Mouse (Mus musculus) CH12.LX (cell line): ENCODE results near the gene Zfp687. TPM values are rescaled to one million over a fixed set of nuclear protein-coding genes. Genes with fewer than 3 reads are reported as not detected.
"Not testable (repeated sequence)": the region's sequence is repeated elsewhere in the genome, so short reads cannot be mapped to it uniquely, and the experiment has no call there.

ENCODE experiments used
- DNase-seq: peaks from one replicate; pipeline ENCODE4 v3.0.0-alpha.2; 2013; ENCODE audit errors: extremely low read depth
- H3K27ac ChIP-seq: 2 replicates; pipeline ENCODE4 v1.5.1; 2012; ENCODE audit warnings: low read depth, mild to moderate bottlenecking, control low read depth, moderate library complexity; ENCODE audit not compliant: insufficient read depth
- H3K27me3 ChIP-seq: replicated peaks from 2 replicates; pipeline ENCODE3; 2012; ENCODE audit warnings: inconsistent platforms
- H3K36me3 ChIP-seq, 2 experiments: replicated peaks in 1 of 2; 2 replicates each; pipeline versions ENCODE3 to v1.6.1; 2012; ENCODE audit warnings: inconsistent platforms in 1 of 2, low read length in 1 of 2, mild to moderate bottlenecking in 1 of 2, mixed read lengths in 1 of 2, moderate library complexity in 1 of 2; ENCODE audit not compliant: control insufficient read depth in 1 of 2, insufficient read depth in 1 of 2
- H3K4me1 ChIP-seq, 2 experiments: 2 replicates each; pipeline ENCODE4 v1.6.1; 2012; ENCODE audit warnings: inconsistent platforms in 1 of 2, moderate library complexity in 1 of 2; ENCODE audit not compliant: insufficient read depth in 2 of 2, control insufficient read depth in 1 of 2
- H3K4me2 ChIP-seq: 2 replicates; pipeline ENCODE4 v1.6.1; 2012; ENCODE audit warnings: low read depth, mild to moderate bottlenecking, control low read depth; ENCODE audit not compliant: poor library complexity, insufficient read depth, severe bottlenecking
- H3K4me3 ChIP-seq, 3 experiments: fragments of 150-350 bp in 1 of 3; sonication (generic) in 1 of 3; replicated peaks in 1 of 3; 2 replicates each; pipeline versions ENCODE3 to v1.5.1; 2011 to 2012; ENCODE audit warnings: low read depth in 2 of 3, low read length in 2 of 3, mild to moderate bottlenecking in 2 of 3, moderate library complexity in 2 of 3, control low read depth in 1 of 3, improper control_type of control experiment in 1 of 3, inconsistent platforms in 1 of 3, mixed read lengths in 1 of 3; ENCODE audit not compliant: poor library complexity in 1 of 3
- H3K79me2 ChIP-seq: replicated peaks from 2 replicates; pipeline ENCODE4 v1.6.1; 2012; ENCODE audit warnings: mild to moderate bottlenecking, moderate library complexity; ENCODE audit not compliant: control insufficient read depth, poor library complexity, insufficient read depth, severe bottlenecking; ENCODE audit errors: extremely low read depth
- H3K9ac ChIP-seq: 2 replicates; pipeline ENCODE4 v1.6.1; 2012; ENCODE audit warnings: low read depth, mild to moderate bottlenecking, control low read depth, moderate library complexity; ENCODE audit not compliant: insufficient read depth
- H3K9me3 ChIP-seq: replicated peaks from 2 replicates; pipeline ENCODE3; 2012; ENCODE audit warnings: low read length, inconsistent platforms, mixed read lengths
- E2F4 ChIP-seq: IDR thresholded peaks from 2 replicates; pipeline ENCODE4 v1.6.1; 2011; ENCODE audit warnings: low read depth, low read length, improper control_type of control experiment; ENCODE audit not compliant: insufficient replicate concordance
- EP300 ChIP-seq: IDR thresholded peaks from 2 replicates; pipeline ENCODE4 v1.6.1; 2011; ENCODE audit warnings: low read length, improper control_type of control experiment
- GABPA ChIP-seq: IDR thresholded peaks from 2 replicates; pipeline ENCODE4 v1.6.1; 2012; ENCODE audit warnings: low read depth, low read length, improper control_type of control experiment, inconsistent platforms; ENCODE audit not compliant: insufficient replicate concordance
- JUN ChIP-seq: IDR thresholded peaks from 2 replicates; pipeline ENCODE4 v1.6.1; 2011; ENCODE audit warnings: low read depth, mild to moderate bottlenecking, low read length, improper control_type of control experiment, moderate library complexity; ENCODE audit not compliant: insufficient read depth
- JUND ChIP-seq: conservative IDR thresholded peaks from 2 replicates; pipeline ENCODE4 v1.6.1; 2011; ENCODE audit warnings: low read depth, low read length, improper control_type of control experiment
- KAT2A ChIP-seq: IDR thresholded peaks from 2 replicates; pipeline ENCODE4 v1.6.1; 2012; ENCODE audit warnings: low read length, improper control_type of control experiment, inconsistent platforms; ENCODE audit not compliant: insufficient replicate concordance
- MEF2A ChIP-seq: IDR thresholded peaks from 2 replicates; pipeline ENCODE4 v1.6.1; 2014; ENCODE audit warnings: low read depth, mild to moderate bottlenecking, inconsistent platforms, low read length, improper control_type of control experiment, borderline replicate concordance
- MXI1 ChIP-seq: IDR thresholded peaks from 2 replicates; pipeline ENCODE4 v1.6.1; 2011; ENCODE audit warnings: mild to moderate bottlenecking, low read depth, low read length, improper control_type of control experiment
- MYC ChIP-seq: IDR thresholded peaks from 2 replicates; pipeline ENCODE4 v1.6.1; 2011; ENCODE audit warnings: low read depth, mild to moderate bottlenecking, improper control_type of control experiment, low read length
- NELFE ChIP-seq: IDR thresholded peaks from 2 replicates; pipeline ENCODE4 v1.6.1; 2011; ENCODE audit warnings: low read depth, low read length, improper control_type of control experiment
- POLR2AphosphoS2 ChIP-seq: IDR thresholded peaks from 2 replicates; pipeline ENCODE4 v1.6.1; 2011; ENCODE audit warnings: low read depth, low read length, improper control_type of control experiment
- RCOR1 ChIP-seq: conservative IDR thresholded peaks from 2 replicates; pipeline ENCODE4 v1.6.1; 2012; ENCODE audit warnings: low read depth, mild to moderate bottlenecking, inconsistent platforms, low read length, improper control_type of control experiment
- TCF12 ChIP-seq: IDR thresholded peaks from 2 replicates; pipeline ENCODE4 v1.6.1; 2014; ENCODE audit warnings: low read depth, mild to moderate bottlenecking, inconsistent platforms, low read length, improper control_type of control experiment
- USF2 ChIP-seq: conservative IDR thresholded peaks from 2 replicates; pipeline ENCODE4 v1.6.1; 2011; ENCODE audit warnings: low read depth, low read length, improper control_type of control experiment
- ZC3H11A ChIP-seq: IDR thresholded peaks from 2 replicates; pipeline ENCODE4 v1.6.1; 2012; ENCODE audit warnings: low read depth, mild to moderate bottlenecking, inconsistent platforms, low read length, improper control_type of control experiment
- ZKSCAN1 ChIP-seq: IDR thresholded peaks from 2 replicates; pipeline ENCODE4 v1.6.1; 2012; ENCODE audit warnings: low read depth, inconsistent platforms, low read length, improper control_type of control experiment, borderline replicate concordance
- ZNF384 ChIP-seq: IDR thresholded peaks from 2 replicates; pipeline ENCODE4 v1.6.1; 2012; ENCODE audit warnings: low read depth, low read length, improper control_type of control experiment, inconsistent platforms
- dilution Hi-C: fragments of 300-500 bp; cut with MboI; formaldehyde crosslinking; loops from 2 replicates; pipeline ENCODE4 v1.14.3; 2020; ENCODE audit warnings: low sequenced_read_pairs; ENCODE audit not compliant: extremely low pct_unique_long_range_greater_than_20kb, extremely low pct_ligation_motif_present
- in situ Hi-C: fragments of 300-500 bp; cut with MboI; formaldehyde crosslinking; loops from 3 replicates; pipeline ENCODE4 v1.14.3; 2019; ENCODE audit warnings: low sequenced_read_pairs, low pct_ligation_motif_present, low pct_unique_long_range_greater_than_20kb, mixed read lengths
- polyA plus RNA-seq: library from polyadenylated mRNA; unstranded; fragments of >175 nt; gene quantifications from 2 replicates; pipeline ENCODE4 v1.2.1, GENCODE M21; 2012; ENCODE audit warnings: low read depth; ENCODE audit not compliant: insufficient read length
- total RNA-seq, 2 experiments: library from RNA; depleted of rRNA; stranded (reverse); fragments of 300-350 nt in 1 of 2; fragments of >200 nt in 1 of 2; gene quantifications; 2 replicates each; pipeline ENCODE4 v1.2.3; 2012 to 2014

The Zfp687 gene
- total and polyA plus RNA-seq, 3 experiments: 4.2 to 13.5 (median 10.8) TPM

GRCm38 (mm10) chr3:95024551-95024950 is 9.3 kb upstream of the Zfp687 start:
- no peaks in the 10 kb centered on the region for H3K9me3 ChIP-seq
- dilution Hi-C loops (no loop called here), in situ Hi-C loops (no loop called here)
- no peak overlapping the region for H3K9ac ChIP-seq
- TF ChIP-seq USF2: no peak
- no peak for TF ChIP-seq GABPA
- no peak for TF ChIP-seq ZKSCAN1
- H3K27ac ChIP-seq: no peak overlapping the region
- H3K79me2 ChIP-seq: no peaks in the 10 kb centered on the region
- no peaks in the 10 kb centered on the region for H3K27me3 ChIP-seq
- no peak overlapping the region for H3K4me2 ChIP-seq
- H3K4me3 ChIP-seq: no peak overlapping the region
- H3K4me1 ChIP-seq: peaks cover 0 to 15% of the 10 kb centered on the region in 2 experiments; a peak in 2 of 4 replicates
- peaks cover 4 to 33% of the 10 kb centered on the region in 2 experiments for H3K36me3 ChIP-seq
- DNase-seq: no peak

- H3K9ac ChIP-seq, H3K27me3 ChIP-seq, H3K4me1 ChIP-seq, H3K9me3 ChIP-seq, in situ Hi-C loops, H3K4me3 ChIP-seq, H3K27ac ChIP-seq, H3K79me2 ChIP-seq, DNase-seq, H3K4me2 ChIP-seq, dilution Hi-C loops: not testable (repeated sequence)
- H3K36me3 ChIP-seq: peaks cover 0 to 13% of the 10 kb centered on the region in 2 experiments
Measured at GRCm38 (mm10) chr3:95020956-95021355, 5.7 kb upstream of the Zfp687 start.

- Histone ChIP-seq H3K27me3 (no peaks in the 10 kb centered on the region), H3K9me3 (no peaks in the 10 kb centered on the region), H3K36me3 (peaks cover 0 to 8% of the 10 kb centered on the region in 2 experiments), H3K79me2 (peaks cover 5% of the 10 kb centered on the region), H3K9ac (no peak overlapping the region), H3K4me2 (no peak overlapping the region), H3K27ac (no peak overlapping the region), H3K4me3 (no peak overlapping the region)
- no peak for DNase-seq
- dilution Hi-C loops: no loop called here
- TF ChIP-seq POLR2AphosphoS2 (no peak), NELFE (no peak)
- TF ChIP-seq, all 38 proteins: peak for 0
- peaks cover under 1 to 13% of the 10 kb centered on the region in 2 experiments; a peak in 2 of 4 replicates for H3K4me1 ChIP-seq
- in situ Hi-C loops: no loop called here
Measured at GRCm38 (mm10) chr3:95018741-95019140, 3.5 kb upstream of the Zfp687 start.

- H3K27me3 ChIP-seq: no peaks in the 10 kb centered on the region
- in situ Hi-C loops: no loop called here
- dilution Hi-C loops: no loop called here
- peaks cover 6 to 25% of the 10 kb centered on the region in 2 experiments for H3K36me3 ChIP-seq
- H3K4me2 ChIP-seq: peak overlapping the region; percentile 76
- peak overlapping the region; percentile 95; the same call in 1 of the 2 replicates for H3K27ac ChIP-seq
- H3K9me3 ChIP-seq: no peaks in the 10 kb centered on the region
- peak overlapping the region; percentile 78 to 86 (median 81) for H3K4me3 ChIP-seq
- H3K79me2 ChIP-seq: peaks cover 9% of the 10 kb centered on the region
- peak overlapping the region; percentile 73 for H3K9ac ChIP-seq
- H3K4me1 ChIP-seq: peaks cover 2 to 28% of the 10 kb centered on the region in 2 experiments; a peak in 2 of 4 replicates
- no peak for DNase-seq
- TF ChIP-seq RCOR1: no peak
- TF ChIP-seq NELFE: no peak
- no peak for TF ChIP-seq ZNF384
- no peak for TF ChIP-seq JUN
- TF ChIP-seq E2F4: no peak
- TF ChIP-seq GABPA: no peak
- TF ChIP-seq EP300: no peak
- TF ChIP-seq ZC3H11A: no peak
- TF ChIP-seq MXI1: no peak; the same call in 1 of the 2 replicates
- TF ChIP-seq POLR2AphosphoS2: no peak
- TF ChIP-seq TCF12: no peak
- TF ChIP-seq JUND: no peak
- no peak for TF ChIP-seq MEF2A
- no peak for TF ChIP-seq KAT2A
- TF ChIP-seq MYC: no peak
Measured at GRCm38 (mm10) chr3:95016532-95017056, 1.3 kb upstream of the Zfp687 start.
